Mouse (Mus musculus) retina, embryonic 14.5 days (tissue): ENCODE measurements around the gene Miga2.

ENCODE experiments used
- DNase-seq: peaks from one replicate; pipeline ENCODE4 v3.0.0-alpha.2; 2015; ENCODE audit warnings: low spot score

The Miga2 gene

DNA sequence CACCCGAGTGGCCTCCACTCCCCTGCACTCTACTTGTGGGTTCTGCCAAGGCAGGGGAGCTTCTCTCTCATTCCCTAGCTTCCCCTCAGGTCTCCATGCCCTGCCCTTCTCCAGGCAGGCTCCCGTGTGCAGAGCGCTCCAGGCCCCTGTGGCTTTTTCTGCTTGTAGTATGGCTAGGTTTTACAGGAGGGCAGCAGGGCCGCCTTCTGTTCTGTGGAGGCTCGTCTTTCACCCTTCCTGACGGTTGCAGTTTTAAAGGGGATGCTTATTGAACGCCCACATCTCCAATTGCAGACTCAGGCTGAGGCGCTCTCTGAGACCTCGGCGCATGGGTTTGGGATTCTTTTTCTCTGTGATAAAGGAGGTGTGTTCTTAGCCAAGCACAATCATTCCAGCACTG lies 55.1 kb downstream of the Miga2 start:
- no peak for DNase-seq

- no peak for DNase-seq
Observed at GRCm38 (mm10) chr2:30421432-30421831, 57.4 kb downstream of the Miga2 start.

GRCm38 (mm10) chr2:30429156-30429555 lies 65.1 kb downstream of the Miga2 start:
- DNase-seq: no peak
